9 mouse cellular contexts compared by ENCODE assay signal in genomic region chr2:71530391-71531123, GRCm38 (mm10). TPM values are rescaled to one million over a fixed set of nuclear protein-coding genes. Genes with fewer than 3 reads are reported as not detected.
DNase-seq lines count a peak whose midpoint lies in the region; ATAC-seq and TF ChIP-seq lines count a peak whose summit lies in the region.
"Had no signal": no experiment of that assay in that cellular context is flagged by ENCODE, and none has a peak within 500 bp of the region (broad histone marks: within the 10 kb centered on the region; RNA-seq: fewer than 3 reads in every experiment).

No protein-coding gene starts in this region.

- H3K36me3 ChIP-seq in heart, embryonic 14.5 days (ENCODE audit: control insufficient read depth, insufficient read depth, low read length) = no peaks in the 10 kb centered on the region
- H3K36me3 ChIP-seq in heart, adult 2 months (ENCODE audit: control insufficient read depth, insufficient read depth, low read length) = no peaks in the 10 kb centered on the region
- H3K36me3 ChIP-seq in MEL (ENCODE audit: control insufficient read depth in 1 of 2, insufficient read depth in 2 of 2, low read length in 2 of 2) = peaks cover 0 to 7% of the 10 kb centered on the region in 2 experiments; a peak in 2 of 4 replicates
- H3K36me3 ChIP-seq in forebrain, embryonic 14.5 days (ENCODE audit: control insufficient read depth, insufficient read depth, low read length) = no peaks in the 10 kb centered on the region
- H3K36me3 ChIP-seq in liver, postnatal 0 days (replicated peaks; ENCODE audit: insufficient read depth, low read length) = no peaks in the 10 kb centered on the region

- no peak for TF ChIP-seq CTCF in heart, adult 2 months (IDR thresholded peaks at IDR 0.05)
- no peak for TF ChIP-seq CTCF in MEL (IDR thresholded peaks at IDR 0.05 in 2 of 3, conservative IDR thresholded peaks at IDR 0.05 in 1 of 3; ENCODE audit: control insufficient read depth in 1 of 3, insufficient read depth in 1 of 3, low read depth in 2 of 3, low read length in 3 of 3, poor library complexity in 1 of 3, severe bottlenecking in 1 of 3)
- no peak for TF ChIP-seq CTCF in liver, postnatal 0 days (IDR thresholded peaks at IDR 0.05; ENCODE audit: low read depth)

- no peak overlapping the region for H3K9ac ChIP-seq in heart, embryonic 14.5 days (ENCODE audit: low read length)
- H3K9ac ChIP-seq in heart, adult 2 months (ENCODE audit: low read depth, low read length) = no peak overlapping the region
- H3K9ac ChIP-seq in MEL (ENCODE audit: control insufficient read depth, low read depth, low read length, poor library complexity, severe bottlenecking) = peak overlapping the region; percentile 90
- H3K9ac ChIP-seq in forebrain, embryonic 14.5 days (ENCODE audit: low read length) = peak overlapping the region; percentile 88
- no peak overlapping the region for H3K9ac ChIP-seq in liver, postnatal 0 days (replicated peaks)

- H3K4me2 ChIP-seq in heart, embryonic 14.5 days (ENCODE audit: low read length) = peak overlapping the region; percentile 95
- H3K4me2 ChIP-seq in forebrain, embryonic 14.5 days (ENCODE audit: low read length) = peak overlapping the region; percentile 75
- H3K4me2 ChIP-seq in liver, postnatal 0 days (ENCODE audit: low read depth, low read length) = peak overlapping the region; percentile 80

- H3K4me1 ChIP-seq in heart, embryonic 14.5 days (ENCODE audit: control insufficient read depth in 2 of 2, insufficient read depth in 2 of 2, low read length in 2 of 2) = peaks cover 3 to 14% of the 10 kb centered on the region in 2 experiments; a peak in 3 of 4 replicates
- H3K4me1 ChIP-seq in heart, adult 2 months (ENCODE audit: control insufficient read depth, insufficient read depth, low read length) = peaks cover 3% of the 10 kb centered on the region; the same call in 1 of the 2 replicates
- peaks cover 3% of the 10 kb centered on the region in 2 experiments; a peak in 2 of 4 replicates for H3K4me1 ChIP-seq in MEL (ENCODE audit: control insufficient read depth in 1 of 2, insufficient read depth in 2 of 2, low read length in 2 of 2)
- H3K4me1 ChIP-seq in forebrain, embryonic 14.5 days (ENCODE audit: control insufficient read depth, insufficient read depth, low read length) = peaks cover 10% of the 10 kb centered on the region; the same call in 1 of the 2 replicates
- peaks cover 17% of the 10 kb centered on the region for H3K4me1 ChIP-seq in liver, postnatal 0 days (ENCODE audit: insufficient read depth)

- TF ChIP-seq RAD21 in MEL (IDR thresholded peaks at IDR 0.05; ENCODE audit: low read depth, low read length) = no peak

- H3K79me2 ChIP-seq in heart, adult 2 months (replicated peaks; ENCODE audit: control insufficient read depth, insufficient read depth, low read length) = no peaks in the 10 kb centered on the region
- H3K79me2 ChIP-seq in MEL (ENCODE audit: control insufficient read depth, insufficient read depth, low read length, poor library complexity) = peaks cover 6% of the 10 kb centered on the region; the same call in 1 of the 2 replicates

- intact Hi-C loops in heart, adult 2 months (cut with DNase I) = loop anchor here (5.0 kb wide), 1 partner anchor 78 kb away; the partner anchor contains the start of gene Metap1d

- H3K27ac ChIP-seq in heart, embryonic 14.5 days (replicated peaks in 1 of 2; ENCODE audit: control insufficient read depth in 1 of 2, insufficient read depth in 1 of 2, low read depth in 2 of 2, low read length in 2 of 2) = no peak overlapping the region
- H3K27ac ChIP-seq in heart, adult 2 months = no peak overlapping the region
- H3K27ac ChIP-seq in MEL (ENCODE audit: control insufficient read depth, low read depth, low read length) = peak overlapping the region; percentile 85
- H3K27ac ChIP-seq in forebrain, embryonic 14.5 days (ENCODE audit: low read depth, low read length) = peak overlapping the region; percentile 97
- H3K27ac ChIP-seq in liver, postnatal 0 days (ENCODE audit: low read depth) = no peak overlapping the region

- H3K27me3 ChIP-seq in heart, embryonic 14.5 days (ENCODE audit: control insufficient read depth, insufficient read depth, low read length) = peaks cover 97% of the 10 kb centered on the region
- peaks cover 45% of the 10 kb centered on the region for H3K27me3 ChIP-seq in heart, adult 2 months (ENCODE audit: control insufficient read depth, insufficient read depth, low read length)
- no peaks in the 10 kb centered on the region for H3K27me3 ChIP-seq in MEL (ENCODE audit: control insufficient read depth in 1 of 2, insufficient read depth in 2 of 2, low read length in 2 of 2)
- peaks cover 66% of the 10 kb centered on the region for H3K27me3 ChIP-seq in forebrain, embryonic 14.5 days (replicated peaks; ENCODE audit: control insufficient read depth, insufficient read depth, low read length)
- H3K27me3 ChIP-seq in liver, postnatal 0 days (ENCODE audit: insufficient read depth, low read length) = peaks cover 98% of the 10 kb centered on the region

- peak overlapping the region in 1 of 2 experiments; percentile 50; a peak in 1 of 4 replicates for H3K4me3 ChIP-seq in heart, embryonic 14.5 days (ENCODE audit: control insufficient read depth in 1 of 2, insufficient read depth in 1 of 2, low read depth in 1 of 2, low read length in 2 of 2)
- H3K4me3 ChIP-seq in heart, adult 2 months = no peak overlapping the region
- peak overlapping the region; percentile 87 to 93 for H3K4me3 ChIP-seq in MEL (ENCODE audit: control insufficient read depth in 1 of 2, insufficient read depth in 1 of 2, low read depth in 2 of 2, low read length in 2 of 2)
- H3K4me3 ChIP-seq in forebrain, embryonic 14.5 days (ENCODE audit: low read depth, low read length) = peak overlapping the region; percentile 52
- peak overlapping the region; percentile 55; the same call in 1 of the 2 replicates for H3K4me3 ChIP-seq in liver, postnatal 0 days (ENCODE audit: low read depth, low read length)

- no peaks in the 10 kb centered on the region for H3K9me3 ChIP-seq in heart, embryonic 14.5 days (ENCODE audit: control insufficient read depth, low read length)
- H3K9me3 ChIP-seq in MEL (replicated peaks; ENCODE audit: insufficient read depth, low read length) = no peaks in the 10 kb centered on the region
- H3K9me3 ChIP-seq in forebrain, embryonic 14.5 days (replicated peaks; ENCODE audit: control insufficient read depth, low read length) = no peaks in the 10 kb centered on the region
- H3K9me3 ChIP-seq in liver, postnatal 0 days (ENCODE audit: low read length) = no peaks in the 10 kb centered on the region

- WGBS in heart, embryonic 14.5 days = 2% methylated on average over 34 of the region's 34 CpGs
- WGBS in heart, adult 2 months = 5% methylated on average over 34 of the region's 34 CpGs
- under 1% methylated on average over 34 of the region's 34 CpGs for WGBS in forebrain, embryonic 14.5 days
- WGBS in liver, postnatal 0 days (ENCODE audit: insufficient replicate concordance) = 2% methylated on average over 34 of the region's 34 CpGs

- no peak for TF ChIP-seq EP300 in heart, adult 2 months (IDR thresholded peaks at IDR 0.05; ENCODE audit: insufficient read depth, low read depth, low read length)
- no peak for TF ChIP-seq EP300 in MEL (IDR thresholded peaks at IDR 0.05; ENCODE audit: low read depth in 1 of 2, low read length in 2 of 2)
- TF ChIP-seq EP300 in liver, postnatal 0 days (IDR thresholded peaks at IDR 0.05; ENCODE audit: low read depth) = no peak

- no peak for TF ChIP-seq POLR2A in heart, adult 2 months (IDR thresholded peaks at IDR 0.05; ENCODE audit: insufficient read depth, low read depth, low read length)
- TF ChIP-seq POLR2A in MEL (IDR thresholded peaks at IDR 0.05; ENCODE audit: control insufficient read depth in 1 of 2, insufficient read depth in 1 of 2, low read depth in 1 of 2, low read length in 2 of 2, poor library complexity in 1 of 2) = 0 out of 4 replicates have a peak, but pooled peaks of 1 of the 2 experiments have one; percentile 8

- ATAC-seq in heart, embryonic 14.5 days (ENCODE audit: insufficient number of reproducible peaks, insufficient read depth, low FRiP score, low read depth) = no peak
- ATAC-seq in forebrain, embryonic 14.5 days = no peak
- ATAC-seq in liver, postnatal 0 days = no peak

- no peak for DNase-seq in heart, adult 2 months
- peak; percentile 58 for DNase-seq in MEL (ENCODE audit: low read depth, low spot score)
- DNase-seq in forebrain, embryonic 14.5 days (ENCODE audit: low spot score) = peak; percentile 74
- no peak for DNase-seq in liver, postnatal 0 days
- DNase-seq in thymus, adult 18-20 months = no peak
- no peak for DNase-seq in natural killer cell, adult 2 months (ENCODE audit: low spot score in 2 of 2)
- DNase-seq in Muller cell, postnatal 12 days (ENCODE audit: inconsistent ontology term) = no peak
- DNase-seq: gastrocnemius, postnatal 14 days had no signal

TF ChIP-seq in MEL, 35 proteins besides CTCF, POLR2A, EP300 and RAD21 (continues in another document):
- TF ChIP-seq CHD1 (IDR thresholded peaks at IDR 0.05; ENCODE audit: low read depth, low read length) (0 out of 2 replicates have a peak, but pooled peaks have one; percentile 10), ELF1 (IDR thresholded peaks at IDR 0.05; ENCODE audit: low read depth, low read length) (0 out of 2 replicates have a peak, but pooled peaks have one; percentile 28), MXI1 (IDR thresholded peaks at IDR 0.05; ENCODE audit: low read depth, low read length) (0 out of 2 replicates have a peak, but pooled peaks have one; percentile 13), MAFK (IDR thresholded peaks at IDR 0.05; ENCODE audit: borderline replicate concordance, low read depth, low read length) (no peak), NRF1 (IDR thresholded peaks at IDR 0.05; ENCODE audit: insufficient read depth, low read depth, low read length, poor library complexity, severe bottlenecking) (no peak)

RNA-seq across cellular contexts. Expression of gene Dlx1, which starts 2.6 kb away (rescaled TPM):
- polyA plus RNA-seq in heart, embryonic 14.5 days (2014; fragmentation: Nextera tagmentation; extraction: Ambion mirVana) = not detected in 2 replicates
- total RNA-seq in heart, adult 2 months (2021) = under 1 TPM; 0.23 to 0.39 TPM
- polyA plus RNA-seq in heart, adult 2 months (2012; rRNA removed) = 0.14 and 0.26 TPM in 2 replicates
- total RNA-seq in MEL (2012; rRNA removed) = 3.4 and 3.7 TPM in 2 replicates
- polyA plus RNA-seq in MEL (2012; ENCODE audit: insufficient read depth in 1 of 2, insufficient read length in 2 of 2, low read depth in 1 of 2, low replicate concordance in 2 of 2, missing spikeins in 1 of 2) = 10 to 100 TPM in 1 of 2 experiments, not detected in 1; 11.8 TPM
- polyA plus RNA-seq in forebrain, embryonic 14.5 days (2014; fragmentation: Nextera tagmentation; extraction: Ambion mirVana) = 155 and 176 TPM in 2 replicates
- 0.06 and 0.09 TPM in 2 replicates for polyA plus RNA-seq in liver, postnatal 0 days (2015; fragmentation: Nextera tagmentation; extraction: Ambion mirVana)

RNA-seq across cellular contexts. Expression of gene Dlx2, which starts 16.0 kb away (rescaled TPM):
- 0.08 and 0.39 TPM in 2 replicates for polyA plus RNA-seq in heart, embryonic 14.5 days (2014; fragmentation: Nextera tagmentation; extraction: Ambion mirVana)
- not detected for total RNA-seq in heart, adult 2 months (2021)
- polyA plus RNA-seq in heart, adult 2 months (2012; rRNA removed) = not detected in 2 replicates
- total RNA-seq in MEL (2012; rRNA removed) = not detected in 2 replicates
- not detected for polyA plus RNA-seq in MEL (2012; ENCODE audit: insufficient read depth in 1 of 2, insufficient read length in 2 of 2, low read depth in 1 of 2, low replicate concordance in 2 of 2, missing spikeins in 1 of 2)
- 44.8 and 51.2 TPM in 2 replicates for polyA plus RNA-seq in forebrain, embryonic 14.5 days (2014; fragmentation: Nextera tagmentation; extraction: Ambion mirVana)
- polyA plus RNA-seq in liver, postnatal 0 days (2015; fragmentation: Nextera tagmentation; extraction: Ambion mirVana) = not detected in 2 replicates

Comparison
In these comparisons a context has a peak if more than half of its experiments do, and no peak if none do; other contexts are left out.
1. H3K27ac ChIP-seq: peak in MEL (single experiment) and forebrain, embryonic 14.5 days (single experiment); none in heart, embryonic 14.5 days (0 of 2), heart, adult 2 months (single experiment) and liver, postnatal 0 days (single experiment).
2. H3K9ac ChIP-seq: peak in MEL (single experiment) and forebrain, embryonic 14.5 days (single experiment); none in heart, embryonic 14.5 days (single experiment), heart, adult 2 months (single experiment) and liver, postnatal 0 days (single experiment).
3. DNase-seq: peak in MEL (single experiment) and forebrain, embryonic 14.5 days (single experiment); none in heart, adult 2 months (0 of 2), liver, postnatal 0 days (single experiment), thymus, adult 18-20 months (0 of 2), natural killer cell, adult 2 months (0 of 2) and Muller cell, postnatal 12 days (single experiment).
4. RNA of gene Dlx1, which starts 2.6 kb away (polyA plus RNA-seq): 155 to 176 TPM in forebrain, embryonic 14.5 days; 11.8 TPM in MEL, 0.14 to 0.26 TPM in heart, adult 2 months, 0.06 to 0.09 TPM in liver, postnatal 0 days and not detected in heart, embryonic 14.5 days; every median in the first group is over 10 times any median in the second.
5. RNA of gene Dlx2, which starts 16.0 kb away (polyA plus RNA-seq): 44.8 to 51.2 TPM in forebrain, embryonic 14.5 days; 0.08 to 0.39 TPM in heart, embryonic 14.5 days, not detected in heart, adult 2 months, not detected in MEL and not detected in liver, postnatal 0 days; every median in the first group is over 10 times any median in the second.
6. Peak in every context shown above with its lines, with median percentiles within 50 percentile points of each other: H3K4me2 ChIP-seq.